ENCODE assay signal across 23 mouse cellular contexts in genomic region chr14:46659365-46659764, GRCm38 (mm10).
DNase-seq lines count a peak whose midpoint lies in the region; ATAC-seq and TF ChIP-seq lines count a peak whose summit lies in the region.
"Had no signal": no experiment of that assay in that cellular context is flagged by ENCODE, and none has a peak within 500 bp of the region (broad histone marks: within the 10 kb centered on the region; RNA-seq: fewer than 3 reads in every experiment).

No protein-coding gene starts in this region.

- no peak overlapping the region for H3K9ac ChIP-seq in hindbrain, embryonic 13.5 days
- no peak overlapping the region for H3K9ac ChIP-seq in hindbrain, embryonic 12.5 days
- no peak overlapping the region for H3K9ac ChIP-seq in embryonic facial prominence, embryonic 13.5 days
- H3K9ac ChIP-seq in limb, embryonic 13.5 days: no peak overlapping the region
- no peak overlapping the region for H3K9ac ChIP-seq in forebrain, postnatal 0 days
- H3K9ac ChIP-seq: embryonic facial prominence, embryonic 12.5 days; forebrain, embryonic 13.5 days; heart, embryonic 15.5 days; hindbrain, embryonic 15.5 days had no signal

- H3K27ac ChIP-seq in hindbrain, embryonic 13.5 days: 0 out of 2 replicates have a peak overlapping the region, but pooled peaks have one; percentile 18
- no peak overlapping the region for H3K27ac ChIP-seq in hindbrain, embryonic 12.5 days
- H3K27ac ChIP-seq in embryonic facial prominence, embryonic 13.5 days: peak overlapping the region; percentile 12; the same call in 1 of the 2 replicates
- peak overlapping the region; percentile 70; the same call in 1 of the 2 replicates for H3K27ac ChIP-seq in limb, embryonic 13.5 days
- no peak overlapping the region for H3K27ac ChIP-seq in forebrain, postnatal 0 days (ENCODE audit: low read depth, low read length)
- H3K27ac ChIP-seq: forebrain, embryonic 13.5 days; heart, embryonic 15.5 days; hindbrain, embryonic 15.5 days had no signal

- no peak overlapping the region for H3K4me3 ChIP-seq in hindbrain, embryonic 13.5 days
- H3K4me3 ChIP-seq in hindbrain, embryonic 12.5 days: no peak overlapping the region
- H3K4me3 ChIP-seq in embryonic facial prominence, embryonic 13.5 days: no peak overlapping the region
- H3K4me3 ChIP-seq in limb, embryonic 13.5 days: no peak overlapping the region
- H3K4me3 ChIP-seq in forebrain, postnatal 0 days (ENCODE audit: low read depth, low read length): no peak overlapping the region
- H3K4me3 ChIP-seq: embryonic facial prominence, embryonic 12.5 days; forebrain, embryonic 13.5 days; heart, embryonic 15.5 days; hindbrain, embryonic 15.5 days had no signal

- H3K36me3 ChIP-seq in hindbrain, embryonic 13.5 days: no peaks in the 10 kb centered on the region
- no peaks in the 10 kb centered on the region for H3K36me3 ChIP-seq in hindbrain, embryonic 12.5 days
- no peaks in the 10 kb centered on the region for H3K36me3 ChIP-seq in embryonic facial prominence, embryonic 13.5 days
- H3K36me3 ChIP-seq in limb, embryonic 13.5 days: no peaks in the 10 kb centered on the region
- H3K36me3 ChIP-seq in forebrain, postnatal 0 days (ENCODE audit: insufficient read depth): no peaks in the 10 kb centered on the region
- H3K36me3 ChIP-seq: embryonic facial prominence, embryonic 12.5 days; heart, embryonic 15.5 days; hindbrain, embryonic 15.5 days had no signal

- 0 out of 2 replicates have a peak, but pooled peaks cover 6% of the 10 kb centered on the region for H3K27me3 ChIP-seq in hindbrain, embryonic 13.5 days
- peaks cover 3% of the 10 kb centered on the region; the same call in 1 of the 2 replicates for H3K27me3 ChIP-seq in hindbrain, embryonic 12.5 days
- peaks cover 6% of the 10 kb centered on the region for H3K27me3 ChIP-seq in embryonic facial prominence, embryonic 13.5 days
- peaks cover 16% of the 10 kb centered on the region for H3K27me3 ChIP-seq in limb, embryonic 13.5 days
- no peaks in the 10 kb centered on the region; the same call in 1 of the 2 replicates for H3K27me3 ChIP-seq in forebrain, postnatal 0 days (ENCODE audit: insufficient read depth, low read length)
- H3K27me3 ChIP-seq: CH12.LX; heart, embryonic 15.5 days; hindbrain, embryonic 15.5 days; Patski had no signal

- peak; percentile 67 for DNase-seq in forelimb bud, embryonic 11.5 days (ENCODE audit: low read depth, low spot score)
- no peak for DNase-seq in adipocyte (ENCODE audit: low spot score)
- no peak for DNase-seq in forebrain, postnatal 0 days
- DNase-seq: adrenal gland, adult 2 months; adrenal gland, postnatal 25 days; cerebellum, adult 18-20 months; cerebellum, adult 9-11 months; cerebellum, postnatal 36 days; gastrocnemius, postnatal 36 days; heart, adult 11 months; heart, postnatal 14 days had no signal

- ATAC-seq in hindbrain, embryonic 13.5 days (ENCODE audit: low FRiP score): no peak
- ATAC-seq in hindbrain, embryonic 12.5 days (ENCODE audit: low FRiP score): no peak
- 0 out of 2 replicates have a peak, but pooled peaks have one; percentile 41 for ATAC-seq in embryonic facial prominence, embryonic 13.5 days (ENCODE audit: insufficient number of reproducible peaks, insufficient read depth, low FRiP score, low TSS enrichment, low read depth)
- ATAC-seq in limb, embryonic 13.5 days (ENCODE audit: low FRiP score, low read depth): peak; percentile 82
- ATAC-seq in forebrain, postnatal 0 days: no peak
- ATAC-seq: activated CD4-positive, CD25-positive, alpha-beta regulatory T cell, adult 4 months; forebrain, embryonic 13.5 days; Patski had no signal

- H3K9me3 ChIP-seq in hindbrain, embryonic 13.5 days: no peaks in the 10 kb centered on the region
- H3K9me3 ChIP-seq in hindbrain, embryonic 12.5 days (replicated peaks): no peaks in the 10 kb centered on the region
- H3K9me3 ChIP-seq in embryonic facial prominence, embryonic 13.5 days: no peaks in the 10 kb centered on the region
- H3K9me3 ChIP-seq in limb, embryonic 13.5 days: no peaks in the 10 kb centered on the region
- no peaks in the 10 kb centered on the region for H3K9me3 ChIP-seq in forebrain, postnatal 0 days (ENCODE audit: low read length)
- H3K9me3 ChIP-seq: embryonic facial prominence, embryonic 12.5 days; forebrain, embryonic 13.5 days; heart, embryonic 15.5 days; hindbrain, embryonic 15.5 days had no signal

- H3K4me2 ChIP-seq in hindbrain, embryonic 13.5 days: no peak overlapping the region
- H3K4me2 ChIP-seq in hindbrain, embryonic 12.5 days (replicated peaks): no peak overlapping the region
- H3K4me2 ChIP-seq in embryonic facial prominence, embryonic 13.5 days: no peak overlapping the region
- no peak overlapping the region for H3K4me2 ChIP-seq in limb, embryonic 13.5 days (replicated peaks)
- H3K4me2 ChIP-seq in forebrain, postnatal 0 days (ENCODE audit: low read depth): no peak overlapping the region
- H3K4me2 ChIP-seq: embryonic facial prominence, embryonic 12.5 days; forebrain, embryonic 13.5 days; heart, embryonic 11.5 days; heart, embryonic 15.5 days; hindbrain, embryonic 15.5 days had no signal

- peaks cover 17% of the 10 kb centered on the region for H3K4me1 ChIP-seq in hindbrain, embryonic 13.5 days (replicated peaks)
- H3K4me1 ChIP-seq in hindbrain, embryonic 12.5 days: peaks cover 15% of the 10 kb centered on the region
- peaks cover 22% of the 10 kb centered on the region for H3K4me1 ChIP-seq in embryonic facial prominence, embryonic 13.5 days
- H3K4me1 ChIP-seq in limb, embryonic 13.5 days: peaks cover 63% of the 10 kb centered on the region
- H3K4me1 ChIP-seq in forebrain, postnatal 0 days (ENCODE audit: insufficient read depth): no peaks in the 10 kb centered on the region

- WGBS in hindbrain, embryonic 13.5 days: 55% methylated on average over 4 of the region's 4 CpGs
- 62% methylated on average over 4 of the region's 4 CpGs for WGBS in hindbrain, embryonic 12.5 days
- WGBS in embryonic facial prominence, embryonic 13.5 days: 22% methylated on average over 4 of the region's 4 CpGs
- 9% methylated on average over 4 of the region's 4 CpGs for WGBS in limb, embryonic 13.5 days
- 69% methylated on average over 4 of the region's 4 CpGs for WGBS in forebrain, postnatal 0 days

- TF ChIP-seq CTCF in forebrain, postnatal 0 days (IDR thresholded peaks at IDR 0.05; ENCODE audit: low read depth): no peak

Comparison
In these comparisons a context has a peak if more than half of its experiments do, and no peak if none do; other contexts are left out.
1. H3K27ac ChIP-seq: peak in hindbrain, embryonic 13.5 days (single experiment), embryonic facial prominence, embryonic 13.5 days (single experiment) and limb, embryonic 13.5 days (single experiment); none in hindbrain, embryonic 12.5 days (single experiment) and forebrain, postnatal 0 days (single experiment).
2. ATAC-seq: peak in embryonic facial prominence, embryonic 13.5 days (single experiment) and limb, embryonic 13.5 days (single experiment); none in hindbrain, embryonic 13.5 days (single experiment), hindbrain, embryonic 12.5 days (single experiment) and forebrain, postnatal 0 days (single experiment).